Mouse (Mus musculus): ENCODE measurements at regions not wholly inside any gene's neighbourhood (a gene's known extent, or its start where the extent isn't known, plus 50 kb on each side); places are given as distances from the start of the nearest gene placed in this dataset.

GRCm38 (mm10) chr2:173397846-173398331, 121.6 kb upstream of the Pmepa1 start:
- ChIA-PET POLR2A (no interaction called here), CTCF (interaction anchor here in 1 of 4 experiments (0.6 kb wide), 1 partner anchor 435 kb away, joined by 3 read pairs; no protein-coding TSS in a partner anchor)

DNA sequence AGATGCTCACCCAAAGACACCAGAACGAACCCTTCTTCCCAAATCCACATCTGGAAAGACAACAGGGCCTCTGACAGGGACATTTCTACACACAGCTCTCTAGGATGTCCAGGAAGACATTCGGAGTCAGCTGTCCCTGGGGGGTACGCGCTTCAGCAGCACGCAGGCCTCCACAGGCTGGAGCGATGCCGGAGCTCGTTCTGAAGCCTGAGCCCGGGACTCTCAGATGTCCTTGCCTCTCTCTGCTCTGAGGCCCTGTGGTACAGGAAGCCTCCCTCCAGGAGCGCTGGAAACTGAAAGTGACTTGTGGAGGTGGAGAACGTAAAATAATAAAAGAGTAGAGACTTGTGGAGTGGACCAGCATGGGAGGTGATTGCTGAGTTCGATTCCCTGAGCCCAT, 116.8 kb upstream of the 1700021F07Rik start:
- ChIA-PET POLR2A (interaction anchor here in 2 of 4 experiments (0.6 to 0.9 kb wide), 2 partner anchors 8 to 180 kb away, joined by 3 to 6 read pairs; no protein-coding TSS in a partner anchor), CTCF (interaction anchor here in 1 of 4 experiments (0.8 to 1.3 kb wide), 2 partner anchors 176 to 185 kb away, joined by 3 to 4 read pairs; no protein-coding TSS in a partner anchor)

GRCm38 (mm10) chr2:173406344-173407094, 115.9 kb upstream of the 1700021F07Rik start:
- ChIA-PET POLR2A (interaction anchor here in 3 of 4 experiments (0.7 to 1.7 kb wide), 4 partner anchors 9 to 183 kb away, joined by 3 read pairs; no protein-coding TSS in a partner anchor), CTCF (interaction anchor here in 3 of 4 experiments (0.6 to 1.5 kb wide), 4 partner anchors 9 to 177 kb away, joined by 3 to 7 read pairs (median 4); no protein-coding TSS in a partner anchor)

DNA sequence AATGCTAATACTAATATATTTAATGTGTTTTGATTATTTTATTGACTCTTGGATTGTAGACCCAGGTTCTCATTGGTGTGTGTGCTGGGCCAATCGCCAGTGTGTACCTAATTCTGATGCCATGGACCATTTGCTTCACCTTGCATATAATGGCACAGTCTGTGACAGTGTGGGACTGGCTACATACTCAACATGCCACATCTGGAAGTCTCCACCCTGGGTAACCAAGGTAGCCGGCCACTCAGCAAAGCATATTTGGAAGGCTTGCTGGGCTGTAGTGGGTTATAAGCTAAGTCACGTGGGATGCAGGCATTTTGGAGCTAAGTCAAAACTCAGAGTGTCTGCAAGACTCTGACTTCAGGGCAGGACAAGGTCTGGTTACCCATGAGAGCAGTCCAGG, 115.3 kb upstream of the 1700021F07Rik start:
- ChIA-PET CTCF (interaction anchor here in 1 of 4 experiments (1.5 kb wide), 1 partner anchor 177 kb away, joined by 7 read pairs; no protein-coding TSS in a partner anchor), POLR2A (interaction anchor here in 2 of 4 experiments (0.5 to 1.7 kb wide), 4 partner anchors 10 to 308 kb away, joined by 3 to 4 read pairs (median 3); no protein-coding TSS in a partner anchor)

DNA sequence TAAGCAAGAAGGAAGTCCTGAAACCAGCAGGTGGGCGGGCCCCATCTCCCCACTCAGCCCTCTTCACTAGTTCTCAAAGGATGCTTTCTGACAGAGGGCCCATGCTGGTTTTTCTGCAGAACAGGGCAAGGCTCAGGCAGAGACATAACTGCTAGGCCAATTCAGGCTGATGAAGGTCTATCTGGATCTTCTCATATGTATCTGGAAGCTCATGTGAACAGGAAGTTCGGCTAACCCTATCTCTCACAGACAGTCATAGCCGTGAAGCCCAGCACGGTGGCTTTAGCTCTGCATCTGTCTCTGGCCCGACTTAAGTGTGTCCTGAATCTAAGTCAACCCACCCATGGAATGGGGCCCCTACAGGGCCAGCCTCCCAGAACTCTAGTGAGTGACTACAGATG, 113.7 kb upstream of the 1700021F07Rik start:
- POLR2A ChIA-PET = interaction anchor here in 1 of 4 experiments (1.7 kb wide), 1 partner anchor 17 kb away, joined by 3 read pairs; no protein-coding TSS in a partner anchor

DNA sequence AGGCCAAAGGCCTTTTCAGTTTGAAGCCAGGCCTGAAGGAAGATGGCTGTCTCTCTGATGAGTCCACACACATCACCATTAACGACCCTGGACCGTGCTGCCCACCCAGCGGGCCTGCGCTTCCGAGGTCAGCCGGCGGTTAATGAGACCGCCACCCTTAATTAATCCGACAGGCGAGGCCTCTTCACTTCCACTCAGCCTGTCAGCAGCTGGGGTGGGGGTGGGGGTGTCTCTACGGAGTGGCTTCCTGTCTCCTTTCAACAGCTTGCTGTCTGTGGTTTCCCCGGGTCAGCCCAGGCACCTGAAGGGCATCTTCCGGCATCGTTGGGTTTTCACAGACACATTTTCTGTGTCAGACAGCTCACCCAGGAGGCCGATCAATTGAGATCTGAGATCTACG, 113.0 kb upstream of the 1700021F07Rik start:
- ChIA-PET POLR2A (interaction anchor here in 2 of 4 experiments (0.9 to 1.7 kb wide), 2 partner anchors 18 to 118 kb away, joined by 3 read pairs; no protein-coding TSS in a partner anchor), CTCF (interaction anchor here in 2 of 4 experiments (0.6 to 1.6 kb wide), 5 partner anchors 11 to 224 kb away, joined by 3 to 7 read pairs (median 3); partner anchors contain the start of gene Zbp1 (in 1 of the 2))

More for the DNA sequence above, 113.7 kb upstream of the 1700021F07Rik start:
- CTCF ChIA-PET = interaction anchor here in 2 of 4 experiments (0.9 to 1.6 kb wide), 3 partner anchors 179 to 190 kb away, joined by 3 to 7 read pairs (median 3); partner anchors contain the start of gene Zbp1 (in 1 of the 2)

- CTCF ChIA-PET = interaction anchor here in 3 of 4 experiments (0.7 to 4.3 kb wide), 9 partner anchors 182 to 432 kb away, joined by 3 to 33 read pairs (median 4); partner anchors contain the start of gene Zbp1 (in 1 of the 3)
- POLR2A ChIA-PET = interaction anchor here in 1 of 4 experiments (0.5 kb wide), 1 partner anchor 8 kb away, joined by 3 read pairs; no protein-coding TSS in a partner anchor
Observed at GRCm38 (mm10) chr2:173413906-173414656, 108.3 kb upstream of the 1700021F07Rik start.

GRCm38 (mm10) chr2:173415429-173415828, 107.0 kb upstream of the 1700021F07Rik start:
- ChIA-PET CTCF (interaction anchor here (0.5 to 4.3 kb wide), 17 partner anchors 9 to 302 kb away, joined by 3 to 47 read pairs (median 4); partner anchors contain the start of gene Zbp1 (in 1 of the 4)), POLR2A (interaction anchor here in 3 of 4 experiments (0.9 to 1.3 kb wide), 3 partner anchors 11 to 190 kb away, joined by 3 to 5 read pairs (median 4); no protein-coding TSS in a partner anchor)

- CTCF ChIA-PET = interaction anchor here (0.6 to 4.3 kb wide), 29 partner anchors 14 to 308 kb away, joined by 3 to 47 read pairs (median 4); partner anchors contain the start of gene Zbp1 (in 3 of the 4)
- POLR2A ChIA-PET = interaction anchor here in 2 of 4 experiments (0.6 to 1.5 kb wide), 5 partner anchors 147 to 749 kb away, joined by 3 to 6 read pairs (median 3); no protein-coding TSS in a partner anchor
Observed at GRCm38 (mm10) chr2:173416921-173417320, 105.5 kb upstream of the 1700021F07Rik start.

DNA sequence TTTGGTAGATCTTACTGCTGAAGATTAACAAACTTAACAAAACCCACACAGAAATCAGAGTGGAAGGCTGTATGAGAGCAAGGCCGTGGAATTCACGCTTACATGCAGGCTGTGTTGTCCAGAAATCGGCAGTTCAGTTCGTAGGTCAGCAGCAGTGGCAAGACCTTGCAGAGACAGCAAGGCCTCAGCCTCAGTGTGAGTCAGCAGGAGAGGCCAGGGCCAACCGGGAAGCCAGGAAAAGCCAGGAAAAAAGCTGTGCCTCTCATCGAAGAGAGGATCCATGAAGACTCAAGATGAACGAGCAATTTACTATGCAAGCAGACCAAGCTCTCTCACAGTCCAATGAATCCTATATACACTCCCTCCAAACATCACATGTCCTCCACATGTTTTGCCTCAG, 103.4 kb upstream of the 1700021F07Rik start:
- POLR2A ChIA-PET = no interaction called here
- CTCF ChIA-PET = interaction anchor here in 2 of 4 experiments (0.6 to 2.1 kb wide), 3 partner anchors 189 to 233 kb away, joined by 3 to 23 read pairs (median 12); no protein-coding TSS in a partner anchor

GRCm38 (mm10) chr2:173419972-173420391, 102.4 kb upstream of the 1700021F07Rik start:
- ChIA-PET POLR2A (interaction anchor here in 1 of 4 experiments (0.5 to 1.5 kb wide), 2 partner anchors 11 to 202 kb away, joined by 3 to 5 read pairs; partner anchors contain the start of gene Zbp1), CTCF (interaction anchor here (0.6 to 2.1 kb wide), 5 partner anchors 190 to 234 kb away, joined by 3 to 12 read pairs (median 9); no protein-coding TSS in a partner anchor)

DNA sequence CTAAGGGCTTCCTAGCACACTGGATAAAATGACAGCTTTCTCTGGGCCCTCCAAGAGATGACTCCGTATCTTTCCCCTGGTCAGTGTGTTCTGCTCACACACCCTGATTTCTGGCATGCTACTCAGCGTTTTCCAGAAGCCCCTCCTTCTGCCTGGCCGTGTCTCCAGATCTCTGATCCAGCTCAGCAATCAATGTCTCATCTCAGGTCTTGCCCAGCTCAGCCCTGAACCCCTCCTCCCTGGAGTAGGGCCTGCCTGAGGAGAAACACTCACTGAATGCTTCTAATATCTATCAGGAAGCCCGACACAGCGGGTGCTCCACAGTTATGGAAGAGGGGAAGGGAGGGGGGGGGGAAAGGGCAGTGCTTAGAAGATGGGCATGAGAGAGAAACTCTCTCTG, 101.9 kb upstream of the 1700021F07Rik start:
- CTCF ChIA-PET = interaction anchor here (0.5 to 1.7 kb wide), 8 partner anchors 11 to 235 kb away, joined by 3 to 10 read pairs (median 4); no protein-coding TSS in a partner anchor
- POLR2A ChIA-PET = interaction anchor here in 3 of 4 experiments (0.5 to 1.5 kb wide), 4 partner anchors 10 to 239 kb away, joined by 3 to 5 read pairs (median 4); partner anchors contain the start of gene Zbp1 (in 1 of the 3)

DNA sequence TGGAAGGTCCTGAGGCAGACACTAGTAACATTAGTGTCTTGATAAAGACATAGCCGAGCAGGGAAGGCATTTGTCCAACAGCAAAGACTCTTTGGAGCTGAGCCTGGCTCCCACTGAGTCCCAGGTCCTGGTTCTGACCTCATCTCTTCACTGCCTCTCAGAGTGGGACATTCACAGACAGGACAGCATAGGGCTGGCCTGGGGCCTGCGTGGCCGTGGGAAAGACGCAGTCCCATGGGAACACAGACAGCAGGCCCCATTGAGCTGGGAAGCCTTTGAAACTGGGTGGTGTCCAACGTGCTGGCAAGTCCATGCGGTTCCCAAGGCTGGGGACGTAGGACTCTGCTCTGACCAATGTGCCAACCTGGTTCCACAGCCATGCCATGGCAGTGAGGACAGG, 97.5 kb upstream of the 1700021F07Rik start:
- ChIA-PET CTCF (interaction anchor here in 1 of 4 experiments (1.5 kb wide), 2 partner anchors 28 to 195 kb away, joined by 4 to 5 read pairs; no protein-coding TSS in a partner anchor), POLR2A (no interaction called here)

- CTCF ChIA-PET = interaction anchor here (0.6 to 1.5 kb wide), 6 partner anchors 8 to 206 kb away, joined by 3 to 5 read pairs (median 4); no protein-coding TSS in a partner anchor
- POLR2A ChIA-PET = interaction anchor here in 2 of 4 experiments (0.7 to 1.0 kb wide), 2 partner anchors 11 to 1715 kb away, joined by 3 to 4 read pairs; no protein-coding TSS in a partner anchor
Observed at GRCm38 (mm10) chr2:173425754-173426153, 96.6 kb upstream of the 1700021F07Rik start.

DNA sequence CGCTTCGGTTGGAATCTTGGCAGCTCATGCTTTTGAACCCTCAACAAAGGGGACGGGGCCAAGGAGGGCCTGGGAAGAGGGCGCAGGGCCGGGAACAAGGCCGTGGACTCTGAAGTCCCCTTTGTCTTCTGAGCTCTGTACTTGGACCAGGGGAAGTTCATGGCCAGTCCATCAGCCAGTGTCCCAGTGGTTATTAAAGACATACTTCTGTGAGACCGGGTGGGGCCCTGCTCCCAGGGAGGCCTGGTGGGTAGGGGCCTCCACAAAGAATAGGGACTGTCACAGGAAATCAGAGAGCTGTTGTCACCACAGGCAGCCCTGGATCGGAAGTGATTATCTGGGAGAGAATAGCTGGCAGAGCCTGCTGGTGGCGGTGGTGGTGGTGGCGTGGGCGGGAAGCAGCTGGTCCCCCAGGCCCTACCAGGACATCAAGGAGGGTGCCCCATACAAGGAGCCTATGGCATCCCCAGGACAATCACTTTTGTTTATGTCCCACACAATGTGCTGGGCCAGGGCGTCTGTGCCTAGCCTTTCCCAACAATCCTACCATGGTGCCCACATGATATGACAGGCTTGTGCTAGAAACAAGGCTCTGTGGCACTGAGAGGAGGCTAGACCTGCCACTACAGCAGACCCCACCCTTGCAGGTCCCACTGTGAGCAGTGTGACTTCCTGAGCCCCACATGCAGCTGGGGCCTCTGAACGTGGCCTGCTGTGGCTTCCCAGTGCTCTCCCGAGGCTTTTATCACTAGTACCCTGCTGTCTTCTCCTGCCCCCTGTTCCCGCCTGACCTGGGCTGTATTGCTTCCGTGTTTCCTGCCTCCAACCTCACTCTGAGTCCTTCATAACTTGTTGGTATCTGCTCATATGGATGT, 96.0 kb upstream of the 1700021F07Rik start:
- ChIA-PET CTCF (interaction anchor here (0.6 to 1.5 kb wide), 6 partner anchors 9 to 206 kb away, joined by 3 to 5 read pairs (median 4); no protein-coding TSS in a partner anchor), POLR2A (interaction anchor here in 2 of 4 experiments (0.7 to 1.0 kb wide), 2 partner anchors 11 to 1715 kb away, joined by 3 to 4 read pairs; no protein-coding TSS in a partner anchor)

DNA sequence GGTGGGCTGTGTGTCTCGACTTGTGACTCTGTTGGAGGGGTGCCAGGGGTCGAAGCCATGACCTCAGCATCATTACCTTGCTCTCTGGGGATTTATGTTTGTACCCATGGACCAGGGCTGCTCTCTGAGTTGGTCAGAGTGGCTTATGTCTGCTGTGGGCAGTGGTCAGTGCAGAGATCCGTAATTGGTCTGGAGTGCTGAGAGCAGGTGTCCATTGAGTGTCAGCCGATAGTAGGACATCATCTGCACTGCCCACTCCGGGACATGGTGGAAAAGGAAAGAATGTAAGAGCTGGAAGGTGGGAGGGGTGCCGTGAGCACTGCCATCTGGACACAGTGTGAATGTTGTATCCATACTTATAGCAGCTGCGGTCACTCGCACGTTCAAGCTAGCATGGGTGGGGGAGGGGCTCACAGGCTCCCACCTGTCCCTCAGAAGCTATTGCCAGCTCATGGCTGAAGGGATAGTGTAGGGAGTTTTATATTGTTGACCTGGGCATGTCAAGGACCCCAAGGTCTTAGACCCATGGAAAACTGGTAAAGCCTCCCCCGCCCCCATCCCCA, 94.4 kb upstream of the 1700021F07Rik start:
- CTCF ChIA-PET = interaction anchor here in 1 of 4 experiments (0.6 kb wide), 1 partner anchor 26 kb away, joined by 3 read pairs; no protein-coding TSS in a partner anchor
- POLR2A ChIA-PET = no interaction called here
